Mouse (Mus musculus): ENCODE measurements at regions not wholly inside any gene's neighbourhood (a gene's known extent, or its start where the extent isn't known, plus 50 kb on each side); places are given as distances from the start of the nearest gene placed in this dataset.

- Histone ChIP-seq H3K36me3 (ENCODE audit: control insufficient read depth, insufficient read depth, low read length, poor library complexity, severe bottlenecking) (no peaks in the 10 kb centered on the region), H3K9me3 (replicated peaks; ENCODE audit: control insufficient read depth, insufficient read depth, low read length, poor library complexity, severe bottlenecking) (no peaks in the 10 kb centered on the region), H3K4me1 (ENCODE audit: control insufficient read depth, insufficient read depth, low read length) (no peaks in the 10 kb centered on the region), H3K4me3 (ENCODE audit: low read depth, low read length) (no peak overlapping the region), H3K27ac (ENCODE audit: insufficient read depth, low read length) (no peak overlapping the region), H3K9ac (ENCODE audit: low read depth, poor library complexity, severe bottlenecking) (no peak overlapping the region), H3K27me3 (ENCODE audit: control insufficient read depth, insufficient read depth, low read length, poor library complexity, severe bottlenecking) (no peaks in the 10 kb centered on the region)
- no peak for TF ChIP-seq CTCF (IDR thresholded peaks at IDR 0.05; ENCODE audit: low read depth, low read length)
- no peak for TF ChIP-seq EP300 (IDR thresholded peaks at IDR 0.05; ENCODE audit: insufficient read depth, low read depth, low read length)
- TF ChIP-seq POLR2A (IDR thresholded peaks at IDR 0.05; ENCODE audit: insufficient read depth, low read length): no peak
These were observed 74.4 kb upstream of the Mrpl21 start for GRCm38 (mm10) chr19:3208283-3208682.
